Mouse (Mus musculus) CH12.LX (cell line): Measurements from ENCODE around the gene Tob1. TPM values are rescaled to one million over a fixed set of nuclear protein-coding genes. Genes with fewer than 3 reads are reported as not detected.

Experiments used
- DNase-seq: peaks from one replicate; pipeline ENCODE4 v3.0.0-alpha.2; 2013; ENCODE audit errors: extremely low read depth
- H3K27ac ChIP-seq: 2 replicates; pipeline ENCODE4 v1.5.1; 2012; ENCODE audit warnings: low read depth, mild to moderate bottlenecking, control low read depth, moderate library complexity; ENCODE audit not compliant: insufficient read depth
- H3K27me3 ChIP-seq: replicated peaks from 2 replicates; pipeline ENCODE3; 2012; ENCODE audit warnings: inconsistent platforms
- H3K36me3 ChIP-seq, 2 experiments: replicated peaks in 1 of 2; 2 replicates each; pipeline versions ENCODE3 to v1.6.1; 2012; ENCODE audit warnings: inconsistent platforms in 1 of 2, low read length in 1 of 2, mild to moderate bottlenecking in 1 of 2, mixed read lengths in 1 of 2, moderate library complexity in 1 of 2; ENCODE audit not compliant: control insufficient read depth in 1 of 2, insufficient read depth in 1 of 2
- H3K4me1 ChIP-seq, 2 experiments: 2 replicates each; pipeline ENCODE4 v1.6.1; 2012; ENCODE audit warnings: inconsistent platforms in 1 of 2, moderate library complexity in 1 of 2; ENCODE audit not compliant: insufficient read depth in 2 of 2, control insufficient read depth in 1 of 2
- H3K4me2 ChIP-seq: 2 replicates; pipeline ENCODE4 v1.6.1; 2012; ENCODE audit warnings: low read depth, mild to moderate bottlenecking, control low read depth; ENCODE audit not compliant: poor library complexity, insufficient read depth, severe bottlenecking
- H3K4me3 ChIP-seq, 3 experiments: fragments of 150-350 bp in 1 of 3; sonication (generic) in 1 of 3; replicated peaks in 1 of 3; 2 replicates each; pipeline versions ENCODE3 to v1.5.1; 2011 to 2012; ENCODE audit warnings: low read depth in 2 of 3, low read length in 2 of 3, mild to moderate bottlenecking in 2 of 3, moderate library complexity in 2 of 3, control low read depth in 1 of 3, improper control_type of control experiment in 1 of 3, inconsistent platforms in 1 of 3, mixed read lengths in 1 of 3; ENCODE audit not compliant: poor library complexity in 1 of 3
- H3K79me2 ChIP-seq: replicated peaks from 2 replicates; pipeline ENCODE4 v1.6.1; 2012; ENCODE audit warnings: mild to moderate bottlenecking, moderate library complexity; ENCODE audit not compliant: control insufficient read depth, poor library complexity, insufficient read depth, severe bottlenecking; ENCODE audit errors: extremely low read depth
- H3K9ac ChIP-seq: 2 replicates; pipeline ENCODE4 v1.6.1; 2012; ENCODE audit warnings: low read depth, mild to moderate bottlenecking, control low read depth, moderate library complexity; ENCODE audit not compliant: insufficient read depth
- H3K9me3 ChIP-seq: replicated peaks from 2 replicates; pipeline ENCODE3; 2012; ENCODE audit warnings: low read length, inconsistent platforms, mixed read lengths
- BHLHE40 ChIP-seq: IDR thresholded peaks from 2 replicates; pipeline ENCODE4 v1.6.1; 2011; ENCODE audit warnings: mild to moderate bottlenecking, low read depth, low read length, improper control_type of control experiment
- CHD1 ChIP-seq: IDR thresholded peaks from 2 replicates; pipeline ENCODE4 v1.6.1; 2012; ENCODE audit warnings: low read depth, low read length, improper control_type of control experiment, inconsistent platforms
- CHD2 ChIP-seq: IDR thresholded peaks from 2 replicates; pipeline ENCODE4 v1.6.1; 2011; ENCODE audit warnings: low read length, improper control_type of control experiment
- CTCF ChIP-seq, 2 experiments: IDR thresholded peaks in 1 of 2; conservative IDR thresholded peaks in 1 of 2; 2 replicates each; pipeline ENCODE4 v1.5.1; 2011 to 2012; ENCODE audit warnings: low read depth in 2 of 2, low read length in 2 of 2, improper control_type of control experiment in 1 of 2, inconsistent platforms in 1 of 2, mild to moderate bottlenecking in 1 of 2, moderate library complexity in 1 of 2
- ELF1 ChIP-seq: IDR thresholded peaks from 2 replicates; pipeline ENCODE4 v1.6.1; 2014; ENCODE audit warnings: low read depth, mild to moderate bottlenecking, inconsistent platforms, low read length, improper control_type of control experiment
- EP300 ChIP-seq: IDR thresholded peaks from 2 replicates; pipeline ENCODE4 v1.6.1; 2011; ENCODE audit warnings: low read length, improper control_type of control experiment
- ETS1 ChIP-seq: conservative IDR thresholded peaks from 2 replicates; pipeline ENCODE4 v1.6.1; 2012; ENCODE audit warnings: low read depth, mild to moderate bottlenecking, inconsistent platforms, low read length, improper control_type of control experiment, moderate library complexity
- IRF4 ChIP-seq: IDR thresholded peaks from 2 replicates; pipeline ENCODE4 v1.6.1; 2014; ENCODE audit warnings: low read depth, mild to moderate bottlenecking, inconsistent platforms, low read length, improper control_type of control experiment
- JUND ChIP-seq: conservative IDR thresholded peaks from 2 replicates; pipeline ENCODE4 v1.6.1; 2011; ENCODE audit warnings: low read depth, low read length, improper control_type of control experiment
- MXI1 ChIP-seq: IDR thresholded peaks from 2 replicates; pipeline ENCODE4 v1.6.1; 2011; ENCODE audit warnings: mild to moderate bottlenecking, low read depth, low read length, improper control_type of control experiment
- MYC ChIP-seq: IDR thresholded peaks from 2 replicates; pipeline ENCODE4 v1.6.1; 2011; ENCODE audit warnings: low read depth, mild to moderate bottlenecking, improper control_type of control experiment, low read length
- NELFE ChIP-seq: IDR thresholded peaks from 2 replicates; pipeline ENCODE4 v1.6.1; 2011; ENCODE audit warnings: low read depth, low read length, improper control_type of control experiment
- PAX5 ChIP-seq: IDR thresholded peaks from 2 replicates; pipeline ENCODE4 v1.6.1; 2012; ENCODE audit warnings: low read length, inconsistent platforms, mixed read lengths
- RAD21 ChIP-seq: IDR thresholded peaks from 2 replicates; pipeline ENCODE4 v1.6.1; 2011; ENCODE audit warnings: low read depth, mild to moderate bottlenecking, low read length, improper control_type of control experiment, moderate library complexity
- SIN3A ChIP-seq: IDR thresholded peaks from 2 replicates; pipeline ENCODE4 v1.6.1; 2012; ENCODE audit warnings: low read length, improper control_type of control experiment, inconsistent platforms
- SMC3 ChIP-seq: IDR thresholded peaks from 2 replicates; pipeline ENCODE4 v1.6.1; 2011; ENCODE audit warnings: low read depth, low read length, improper control_type of control experiment
- TCF12 ChIP-seq: IDR thresholded peaks from 2 replicates; pipeline ENCODE4 v1.6.1; 2014; ENCODE audit warnings: low read depth, mild to moderate bottlenecking, inconsistent platforms, low read length, improper control_type of control experiment
- UBTF ChIP-seq: IDR thresholded peaks from 2 replicates; pipeline ENCODE4 v1.6.1; 2012; ENCODE audit warnings: low read depth, mild to moderate bottlenecking, inconsistent platforms, low read length, improper control_type of control experiment, moderate library complexity
- ZC3H11A ChIP-seq: IDR thresholded peaks from 2 replicates; pipeline ENCODE4 v1.6.1; 2012; ENCODE audit warnings: low read depth, mild to moderate bottlenecking, inconsistent platforms, low read length, improper control_type of control experiment
- ZKSCAN1 ChIP-seq: IDR thresholded peaks from 2 replicates; pipeline ENCODE4 v1.6.1; 2012; ENCODE audit warnings: low read depth, inconsistent platforms, low read length, improper control_type of control experiment, borderline replicate concordance
- ZMIZ1 ChIP-seq: IDR thresholded peaks from 2 replicates; pipeline ENCODE4 v1.6.1; 2012; ENCODE audit warnings: low read depth, mild to moderate bottlenecking, inconsistent platforms, low read length, improper control_type of control experiment
- ZNF384 ChIP-seq: IDR thresholded peaks from 2 replicates; pipeline ENCODE4 v1.6.1; 2012; ENCODE audit warnings: low read depth, low read length, improper control_type of control experiment, inconsistent platforms
- dilution Hi-C: fragments of 300-500 bp; cut with MboI; formaldehyde crosslinking; loops from 2 replicates; pipeline ENCODE4 v1.14.3; 2020; ENCODE audit warnings: low sequenced_read_pairs; ENCODE audit not compliant: extremely low pct_unique_long_range_greater_than_20kb, extremely low pct_ligation_motif_present
- in situ Hi-C: fragments of 300-500 bp; cut with MboI; formaldehyde crosslinking; loops from 3 replicates; pipeline ENCODE4 v1.14.3; 2019; ENCODE audit warnings: low sequenced_read_pairs, low pct_ligation_motif_present, low pct_unique_long_range_greater_than_20kb, mixed read lengths
- polyA plus RNA-seq: library from polyadenylated mRNA; unstranded; fragments of >175 nt; gene quantifications from 2 replicates; pipeline ENCODE4 v1.2.1, GENCODE M21; 2012; ENCODE audit warnings: low read depth; ENCODE audit not compliant: insufficient read length
- total RNA-seq, 2 experiments: library from RNA; depleted of rRNA; stranded (reverse); fragments of 300-350 nt in 1 of 2; fragments of >200 nt in 1 of 2; gene quantifications; 2 replicates each; pipeline ENCODE4 v1.2.3; 2012 to 2014

Tob1 gene
- total and polyA plus RNA-seq, 3 experiments, result 9.0 to 14.3 (median 10.6) TPM

DNA sequence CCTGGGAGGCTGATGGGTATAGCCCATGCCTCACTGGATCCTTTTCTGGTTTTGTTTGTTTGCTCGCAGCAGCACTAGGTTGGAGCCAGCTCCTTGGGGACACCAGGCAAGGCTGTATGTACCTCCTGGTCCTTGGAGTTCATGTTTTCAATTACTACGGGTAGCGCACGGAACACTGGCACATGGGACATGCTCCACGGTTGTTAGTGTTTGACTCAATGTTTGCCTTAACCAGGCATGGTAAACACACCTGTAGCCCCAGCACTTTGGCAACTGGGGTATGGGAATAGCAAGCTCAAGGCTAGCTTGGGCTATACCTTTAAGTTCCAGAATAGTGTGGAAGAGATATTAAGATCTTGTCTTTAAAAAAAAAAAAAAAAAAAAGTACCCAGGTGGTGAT lies 20.6 kb upstream of the Tob1 start:
- no peak overlapping the region for H3K4me2 ChIP-seq
- no peak for DNase-seq
- TF ChIP-seq NELFE, result no peak
- no peak for TF ChIP-seq JUND
- TF ChIP-seq PAX5, result no peak
- no peak for TF ChIP-seq BHLHE40
- TF ChIP-seq SMC3, result no peak
- TF ChIP-seq SIN3A, result no peak
- TF ChIP-seq ZNF384, result no peak
- TF ChIP-seq CHD1, result no peak
- no peak for TF ChIP-seq TCF12
- TF ChIP-seq CTCF (conservative IDR thresholded peaks at IDR 0.05 in 1 of 2, IDR thresholded peaks at IDR 0.05 in 1 of 2; ENCODE audit: low read depth in 2 of 2, low read length in 2 of 2), result no peak
- no peak for TF ChIP-seq UBTF
- TF ChIP-seq ELF1, result no peak
- no peak for TF ChIP-seq IRF4
- TF ChIP-seq ZC3H11A, result no peak
- TF ChIP-seq MXI1, result no peak
- TF ChIP-seq, all 38 proteins: peak for 0
- in situ Hi-C loops, result no loop called here
- Histone ChIP-seq H3K9me3 (no peaks in the 10 kb centered on the region), H3K27me3 (peaks cover 1% of the 10 kb centered on the region), H3K27ac (no peak overlapping the region), H3K4me1 (no peaks in the 10 kb centered on the region), H3K9ac (no peak overlapping the region), H3K79me2 (no peaks in the 10 kb centered on the region), H3K4me3 (no peak overlapping the region), H3K36me3 (no peaks in the 10 kb centered on the region)
- dilution Hi-C loops, result no loop called here

DNA sequence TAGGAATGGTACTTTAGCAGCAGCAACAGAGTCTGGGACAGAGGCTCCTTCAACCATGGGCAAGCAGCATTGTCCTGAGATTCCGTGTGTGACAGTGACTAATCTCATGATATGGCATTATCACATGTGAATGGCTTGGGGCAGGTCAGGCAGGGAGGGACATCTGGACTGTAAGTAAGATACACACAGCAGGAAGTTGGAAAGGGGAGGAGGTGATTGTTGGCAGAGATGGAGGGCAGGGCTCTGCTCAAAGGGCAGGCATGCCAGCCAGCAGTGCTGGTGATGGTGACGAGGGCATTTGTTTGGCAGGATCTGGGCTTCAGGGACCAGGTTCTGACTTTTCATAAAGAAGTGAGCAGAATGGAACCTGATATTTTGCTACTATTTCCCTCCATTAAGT lies 18.1 kb upstream of the Tob1 start:
- no peaks in the 10 kb centered on the region for H3K79me2 ChIP-seq
- no peaks in the 10 kb centered on the region for H3K4me1 ChIP-seq
- dilution Hi-C loops (no loop called here), in situ Hi-C loops (no loop called here)
- no peak overlapping the region for H3K27ac ChIP-seq
- H3K36me3 ChIP-seq, result no peaks in the 10 kb centered on the region
- DNase-seq, result no peak
- no peaks in the 10 kb centered on the region for H3K9me3 ChIP-seq
- TF ChIP-seq RAD21, result no peak
- no peak for TF ChIP-seq EP300
- TF ChIP-seq ZMIZ1, result no peak
- no peak for TF ChIP-seq TCF12
- no peak for TF ChIP-seq CHD2
- no peak for TF ChIP-seq MYC
- no peak for TF ChIP-seq ZKSCAN1
- TF ChIP-seq ETS1, result no peak
- no peak overlapping the region for H3K9ac ChIP-seq
- no peak overlapping the region for H3K4me3 ChIP-seq
- no peak overlapping the region for H3K4me2 ChIP-seq
- H3K27me3 ChIP-seq, result peaks cover 5% of the 10 kb centered on the region
